Mouse (Mus musculus): ENCODE measurements at regions not wholly inside any gene's neighbourhood (a gene's known extent, or its start where the extent isn't known, plus 50 kb on each side); places are given as distances from the start of the nearest gene placed in this dataset.
"Not testable (repeated sequence)": the region's sequence is repeated elsewhere in the genome, so short reads cannot be mapped to it uniquely, and the experiment has no call there.

DNA sequence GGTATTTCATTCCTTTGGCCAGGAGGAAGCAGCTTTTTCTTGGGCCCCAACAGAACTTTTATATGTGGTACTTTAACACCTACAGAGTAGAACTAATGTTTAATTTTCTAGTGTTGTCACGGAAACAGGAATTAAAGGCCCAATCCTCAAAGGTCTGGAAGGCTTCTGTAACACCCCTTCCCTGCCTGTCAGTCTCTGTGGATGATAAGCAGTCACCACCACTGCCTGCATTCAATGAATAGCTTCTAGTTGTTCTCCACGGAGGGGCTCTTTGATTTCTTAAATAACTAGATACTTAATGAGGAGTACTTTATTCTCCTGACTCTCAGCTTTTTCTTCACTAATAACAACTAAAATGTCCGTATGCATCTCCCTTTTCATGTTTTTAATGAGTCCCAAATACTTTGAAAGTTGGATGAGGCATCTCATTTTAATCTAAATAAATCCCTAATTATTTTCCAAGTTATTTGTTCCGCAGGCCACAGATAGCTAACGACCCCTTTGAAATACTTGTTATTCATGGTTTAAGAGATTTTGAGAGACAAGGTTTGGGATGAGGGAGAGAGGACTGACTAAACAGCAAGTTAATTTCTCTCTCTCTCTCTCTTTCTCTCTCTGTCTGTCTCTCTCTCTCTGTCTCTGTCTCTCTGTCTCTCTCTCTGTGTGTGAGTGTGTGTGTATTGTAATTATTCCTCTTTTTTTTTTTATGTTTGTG is 686.0 kb upstream of the Ghitm start:
- H3K36me3 ChIP-seq (ENCODE audit: control insufficient read depth, insufficient read depth, low read length): no peaks in the 10 kb centered on the region
- DNase-seq (ENCODE audit: low spot score): no peak
- WGBS: 63% methylated on average over 5 of the region's 5 CpGs
- H3K27ac ChIP-seq (replicated peaks; ENCODE audit: low read depth, low read length): no peak overlapping the region
- H3K4me1 ChIP-seq (ENCODE audit: control insufficient read depth, insufficient read depth, low read length): no peaks in the 10 kb centered on the region
- no peaks in the 10 kb centered on the region for H3K9me3 ChIP-seq (ENCODE audit: control insufficient read depth, low read length)
- no peak for TF ChIP-seq POLR2A (IDR thresholded peaks at IDR 0.05; ENCODE audit: borderline replicate concordance, extremely low read depth, insufficient read depth, insufficient read length)
- H3K27me3 ChIP-seq (ENCODE audit: control insufficient read depth, insufficient read depth, low read length): no peaks in the 10 kb centered on the region
- no peak overlapping the region for H3K4me3 ChIP-seq (replicated peaks; ENCODE audit: low read length)
- ATAC-seq (ENCODE audit: low FRiP score, low read depth): no peak
- H3K9ac ChIP-seq (ENCODE audit: low read depth, low read length, severe bottlenecking): no peak overlapping the region
- H3K4me2 ChIP-seq (replicated peaks; ENCODE audit: low read depth, low read length, severe bottlenecking): no peak overlapping the region

DNA sequence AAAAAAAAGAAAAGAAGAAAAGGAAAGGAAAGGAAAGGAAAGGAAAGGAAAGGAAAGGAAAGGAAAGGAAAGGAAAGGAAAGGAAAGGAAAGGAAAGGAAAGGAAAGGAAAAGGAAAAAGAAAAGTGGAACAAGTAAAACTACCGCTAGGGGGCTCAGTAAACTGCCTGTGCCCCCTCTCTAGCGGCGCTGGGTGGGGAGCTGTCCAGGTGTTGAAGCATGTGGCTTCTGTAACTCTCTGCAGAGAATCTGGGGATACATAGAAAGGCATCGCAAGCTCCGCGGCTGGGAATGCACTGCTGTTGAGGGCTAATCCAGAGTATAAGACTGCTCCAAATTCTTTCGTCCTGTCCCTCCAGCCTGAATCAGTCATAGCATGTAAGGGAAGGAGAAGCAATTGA is 684.9 kb upstream of the Ghitm start:
- Histone ChIP-seq H3K27me3 (ENCODE audit: control insufficient read depth, insufficient read depth, low read length) (no peaks in the 10 kb centered on the region), H3K9me3 (ENCODE audit: control insufficient read depth, low read length) (no peaks in the 10 kb centered on the region), H3K4me1 (ENCODE audit: control insufficient read depth, insufficient read depth, low read length) (no peaks in the 10 kb centered on the region), H3K4me3 (replicated peaks; ENCODE audit: low read length) (no peak overlapping the region), H3K9ac (ENCODE audit: low read depth, low read length, severe bottlenecking) (no peak overlapping the region), H3K27ac (replicated peaks; ENCODE audit: low read depth, low read length) (no peak overlapping the region), H3K36me3 (ENCODE audit: control insufficient read depth, insufficient read depth, low read length) (no peaks in the 10 kb centered on the region), H3K4me2 (replicated peaks; ENCODE audit: low read depth, low read length, severe bottlenecking) (no peak overlapping the region)
- TF ChIP-seq POLR2A (IDR thresholded peaks at IDR 0.05; ENCODE audit: borderline replicate concordance, extremely low read depth, insufficient read depth, insufficient read length): no peak
- ATAC-seq (ENCODE audit: low FRiP score, low read depth) (no peak), DNase-seq (ENCODE audit: low spot score) (peak; percentile 46)
- WGBS: 15% methylated on average over 7 of the region's 7 CpGs

DNA sequence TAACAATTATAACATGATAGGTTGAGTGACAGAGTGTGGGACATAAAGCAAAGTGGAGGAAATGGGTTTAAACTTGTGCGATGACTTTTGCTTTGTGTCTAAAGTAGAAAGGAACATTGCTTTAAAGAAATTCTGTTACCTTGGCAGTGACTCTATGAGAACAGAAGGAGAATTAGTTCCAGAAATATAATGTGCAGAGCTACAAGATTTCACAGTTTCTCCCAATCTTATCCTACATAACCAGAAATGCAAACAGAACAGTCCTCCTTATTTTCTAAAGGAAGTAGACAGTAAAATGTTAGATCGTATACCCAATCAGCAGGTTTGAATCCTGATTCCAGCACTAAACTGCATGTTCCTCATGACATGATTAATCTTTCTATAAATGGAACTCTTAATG is 660.6 kb upstream of the Ghitm start:
- no peak for TF ChIP-seq POLR2A (IDR thresholded peaks at IDR 0.05; ENCODE audit: borderline replicate concordance, extremely low read depth, insufficient read depth, insufficient read length)
- Histone ChIP-seq H3K27me3 (ENCODE audit: control insufficient read depth, insufficient read depth, low read length) (no peaks in the 10 kb centered on the region), H3K9me3 (ENCODE audit: control insufficient read depth, low read length) (no peaks in the 10 kb centered on the region), H3K9ac (ENCODE audit: low read depth, low read length, severe bottlenecking) (no peak overlapping the region), H3K27ac (replicated peaks; ENCODE audit: low read depth, low read length) (no peak overlapping the region), H3K4me2 (replicated peaks; ENCODE audit: low read depth, low read length, severe bottlenecking) (no peak overlapping the region), H3K4me1 (ENCODE audit: control insufficient read depth, insufficient read depth, low read length) (no peaks in the 10 kb centered on the region), H3K36me3 (ENCODE audit: control insufficient read depth, insufficient read depth, low read length) (no peaks in the 10 kb centered on the region), H3K4me3 (replicated peaks; ENCODE audit: low read length) (no peak overlapping the region)
- ATAC-seq (ENCODE audit: low FRiP score, low read depth) (no peak), DNase-seq (ENCODE audit: low spot score) (no peak)
- WGBS: 82% methylated on average over 2 of the region's 2 CpGs

DNA sequence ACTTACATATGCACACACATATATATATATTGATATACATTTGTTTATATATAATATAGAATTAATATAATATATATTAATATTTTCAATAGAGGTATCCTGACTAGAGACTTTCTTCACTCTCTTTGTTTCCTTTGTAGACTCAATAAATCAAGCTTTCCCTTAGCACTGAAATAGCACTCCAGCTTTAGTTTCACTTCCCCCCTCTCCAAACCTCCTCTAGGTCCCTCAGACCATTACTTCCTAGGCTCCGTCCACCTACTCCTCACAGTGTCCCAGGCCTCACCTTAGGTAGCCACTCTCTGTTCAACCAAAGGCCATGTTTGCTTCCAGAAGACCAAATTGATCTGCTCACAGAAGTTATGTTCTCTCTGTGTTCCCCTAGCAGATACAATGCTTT is 630.7 kb upstream of the Ghitm start:
- Histone ChIP-seq H3K9me3 (ENCODE audit: control insufficient read depth, low read length) (no peaks in the 10 kb centered on the region), H3K9ac (ENCODE audit: low read depth, low read length, severe bottlenecking) (no peak overlapping the region), H3K4me1 (ENCODE audit: control insufficient read depth, insufficient read depth, low read length) (no peaks in the 10 kb centered on the region), H3K27me3 (ENCODE audit: control insufficient read depth, insufficient read depth, low read length) (no peaks in the 10 kb centered on the region), H3K27ac (replicated peaks; ENCODE audit: low read depth, low read length) (no peak overlapping the region), H3K4me3 (replicated peaks; ENCODE audit: low read length) (no peak overlapping the region), H3K36me3 (ENCODE audit: control insufficient read depth, insufficient read depth, low read length) (no peaks in the 10 kb centered on the region), H3K4me2 (replicated peaks; ENCODE audit: low read depth, low read length, severe bottlenecking) (no peak overlapping the region)
- WGBS: 88% methylated on average over 1 of the region's 1 CpGs
- no peak for TF ChIP-seq POLR2A (IDR thresholded peaks at IDR 0.05; ENCODE audit: borderline replicate concordance, extremely low read depth, insufficient read depth, insufficient read length)
- DNase-seq (ENCODE audit: low spot score) (no peak), ATAC-seq (ENCODE audit: low FRiP score, low read depth) (no peak)

DNA sequence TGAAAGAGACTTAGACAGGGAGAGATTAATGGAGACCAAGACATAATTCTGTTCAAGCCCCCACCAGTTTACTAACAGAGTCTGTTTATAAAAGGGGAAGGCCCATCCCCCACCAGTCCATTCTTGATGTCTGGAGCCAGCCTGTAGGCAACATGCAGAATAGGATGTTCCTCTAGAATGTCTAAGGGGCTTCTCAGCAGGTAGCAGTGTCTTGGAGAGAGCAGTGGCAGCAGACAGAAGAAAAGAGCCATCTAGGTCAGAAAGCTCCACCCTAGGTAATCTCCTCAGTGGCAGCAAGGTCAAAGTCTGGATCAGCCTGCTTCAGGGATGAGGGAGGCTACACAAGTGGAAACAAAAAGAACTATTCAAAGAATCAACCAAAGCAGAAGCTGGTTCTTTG is 614.6 kb upstream of the Ghitm start:
- H3K36me3 ChIP-seq (ENCODE audit: control insufficient read depth, insufficient read depth, low read length); H3K4me3 ChIP-seq (replicated peaks; ENCODE audit: low read length); ATAC-seq (ENCODE audit: low FRiP score, low read depth); DNase-seq (ENCODE audit: low spot score); H3K4me1 ChIP-seq (ENCODE audit: control insufficient read depth, insufficient read depth, low read length); H3K4me2 ChIP-seq (replicated peaks; ENCODE audit: low read depth, low read length, severe bottlenecking); H3K9me3 ChIP-seq (ENCODE audit: control insufficient read depth, low read length); H3K27ac ChIP-seq (replicated peaks; ENCODE audit: low read depth, low read length); H3K27me3 ChIP-seq (ENCODE audit: control insufficient read depth, insufficient read depth, low read length); H3K9ac ChIP-seq (ENCODE audit: low read depth, low read length, severe bottlenecking): not testable (repeated sequence)

DNA sequence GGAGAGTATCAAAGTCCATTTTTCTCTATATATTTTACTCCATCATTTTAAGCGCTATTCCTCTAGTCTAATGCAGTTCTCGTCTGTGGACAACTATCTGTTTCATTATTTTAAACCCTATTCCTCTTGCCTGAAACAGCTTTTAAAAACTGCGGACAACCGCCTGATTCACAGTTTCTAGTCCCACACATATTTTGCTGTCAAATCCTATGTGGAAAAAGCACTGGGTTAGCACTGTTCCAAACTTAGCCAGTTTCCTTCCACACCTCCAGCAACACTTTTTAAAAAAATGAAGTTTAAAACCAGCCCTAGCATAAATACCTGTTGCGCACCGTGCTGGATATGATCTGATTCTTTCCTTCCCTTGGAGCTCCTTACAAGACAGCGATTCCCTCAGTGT is 614.1 kb upstream of the Ghitm start:
- Histone ChIP-seq H3K4me2 (replicated peaks; ENCODE audit: low read depth, low read length, severe bottlenecking) (no peak overlapping the region), H3K36me3 (ENCODE audit: control insufficient read depth, insufficient read depth, low read length) (no peaks in the 10 kb centered on the region), H3K4me1 (ENCODE audit: control insufficient read depth, insufficient read depth, low read length) (no peaks in the 10 kb centered on the region), H3K27me3 (ENCODE audit: control insufficient read depth, insufficient read depth, low read length) (no peaks in the 10 kb centered on the region), H3K27ac (replicated peaks; ENCODE audit: low read depth, low read length) (no peak overlapping the region), H3K9ac (ENCODE audit: low read depth, low read length, severe bottlenecking) (no peak overlapping the region), H3K9me3 (ENCODE audit: control insufficient read depth, low read length) (no peaks in the 10 kb centered on the region), H3K4me3 (replicated peaks; ENCODE audit: low read length) (no peak overlapping the region)
- DNase-seq (ENCODE audit: low spot score) (no peak), ATAC-seq (ENCODE audit: low FRiP score, low read depth) (no peak)
- 90% methylated on average over 7 of the region's 7 CpGs for WGBS
- TF ChIP-seq POLR2A (IDR thresholded peaks at IDR 0.05; ENCODE audit: borderline replicate concordance, extremely low read depth, insufficient read depth, insufficient read length): no peak
